Mouse (Mus musculus): ENCODE measurements around the gene Gapdh. TPM values are rescaled to one million over a fixed set of nuclear protein-coding genes. Genes with fewer than 3 reads are reported as not detected.

Gapdh gene
- 73.5 TPM for polyA plus RNA-seq (2014; fragmentation: Illumina TruSeq; extraction: RNeasy Lipid Tissue Mini Kit (QIAGEN cat#74804); ENCODE audit: low read depth, low replicate concordance)

GRCm38 (mm10) chr6:125166051-125166751 lies at the start of gene Gapdh:
Gapdh (minus strand) TSS chr6:125166467.

GRCm38 (mm10) chr6:125215148-125215954 lies 49.1 kb upstream of the Gapdh start, which contains the start of gene Vamp1:
Vamp1 (plus strand) TSS chr6:125215551.

GRCm38 (mm10) chr6:125191332-125192015 lies 25.2 kb upstream of the Gapdh start, which contains the start of the genes Ncapd2 and Mrpl51:
Ncapd2 (minus strand) TSS chr6:125191701.
Mrpl51 (plus strand) TSS chr6:125191801.

GRCm38 (mm10) chr6:125145001-125145400 lies 21.3 kb downstream of the Gapdh start, which contains the start of gene Iffo1:
Iffo1 (plus strand) TSS chr6:125145241.

GRCm38 (mm10) chr6:125131302-125132156 lies 34.7 kb downstream of the Gapdh start, which contains the start of gene Nop2:
Nop2 (plus strand) TSS chr6:125131909.

Other genes starting within 250 kb of the Gapdh start
- 183 TPM for gene Ptms, start 246.4 kb downstream of the Gapdh start, polyA plus RNA-seq (2014; fragmentation: Illumina TruSeq; extraction: RNeasy Lipid Tissue Mini Kit (QIAGEN cat#74804); ENCODE audit: low read depth, low replicate concordance)
- 11.7 TPM for gene Mlf2, start 235.1 kb downstream of the Gapdh start, polyA plus RNA-seq (2014; fragmentation: Illumina TruSeq; extraction: RNeasy Lipid Tissue Mini Kit (QIAGEN cat#74804); ENCODE audit: low read depth, low replicate concordance)
- gene Cops7a, start 200.9 kb downstream of the Gapdh start, polyA plus RNA-seq (2014; fragmentation: Illumina TruSeq; extraction: RNeasy Lipid Tissue Mini Kit (QIAGEN cat#74804); ENCODE audit: low read depth, low replicate concordance): 26.0 TPM
- not detected for gene Pianp, start 169.8 kb downstream of the Gapdh start, polyA plus RNA-seq (2014; fragmentation: Illumina TruSeq; extraction: RNeasy Lipid Tissue Mini Kit (QIAGEN cat#74804); ENCODE audit: low read depth, low replicate concordance)
- gene Zfp384, start 157.3 kb downstream of the Gapdh start, polyA plus RNA-seq (2014; fragmentation: Illumina TruSeq; extraction: RNeasy Lipid Tissue Mini Kit (QIAGEN cat#74804); ENCODE audit: low read depth, low replicate concordance): 20.3 TPM
- 25.3 TPM for gene Ing4, start 126.7 kb downstream of the Gapdh start, polyA plus RNA-seq (2014; fragmentation: Illumina TruSeq; extraction: RNeasy Lipid Tissue Mini Kit (QIAGEN cat#74804); ENCODE audit: low read depth, low replicate concordance)
- 3.6 TPM for gene Acrbp, start 116.8 kb downstream of the Gapdh start, polyA plus RNA-seq (2014; fragmentation: Illumina TruSeq; extraction: RNeasy Lipid Tissue Mini Kit (QIAGEN cat#74804); ENCODE audit: low read depth, low replicate concordance)
- gene Lpar5, start 98.5 kb downstream of the Gapdh start, polyA plus RNA-seq (2014; fragmentation: Illumina TruSeq; extraction: RNeasy Lipid Tissue Mini Kit (QIAGEN cat#74804); ENCODE audit: low read depth, low replicate concordance): 3.2 TPM
- 61.0 TPM for gene Chd4, start 70.5 kb downstream of the Gapdh start, polyA plus RNA-seq (2014; fragmentation: Illumina TruSeq; extraction: RNeasy Lipid Tissue Mini Kit (QIAGEN cat#74804); ENCODE audit: low read depth, low replicate concordance)
- 1.4 TPM for gene Nop2, start 34.6 kb downstream of the Gapdh start, polyA plus RNA-seq (2014; fragmentation: Illumina TruSeq; extraction: RNeasy Lipid Tissue Mini Kit (QIAGEN cat#74804); ENCODE audit: low read depth, low replicate concordance)
- gene Iffo1, start 21.2 kb downstream of the Gapdh start, polyA plus RNA-seq (2014; fragmentation: Illumina TruSeq; extraction: RNeasy Lipid Tissue Mini Kit (QIAGEN cat#74804); ENCODE audit: low read depth, low replicate concordance): 1.6 TPM
- gene Ncapd2, start 25.2 kb upstream of the Gapdh start, polyA plus RNA-seq (2014; fragmentation: Illumina TruSeq; extraction: RNeasy Lipid Tissue Mini Kit (QIAGEN cat#74804); ENCODE audit: low read depth, low replicate concordance): 5.5 TPM
- gene Mrpl51, start 25.3 kb upstream of the Gapdh start, polyA plus RNA-seq (2014; fragmentation: Illumina TruSeq; extraction: RNeasy Lipid Tissue Mini Kit (QIAGEN cat#74804); ENCODE audit: low read depth, low replicate concordance): 111 TPM
- gene Vamp1, start 49.1 kb upstream of the Gapdh start, polyA plus RNA-seq (2014; fragmentation: Illumina TruSeq; extraction: RNeasy Lipid Tissue Mini Kit (QIAGEN cat#74804); ENCODE audit: low read depth, low replicate concordance): 16.1 TPM
- 9.3 TPM for gene Tapbpl, start 65.4 kb upstream of the Gapdh start, polyA plus RNA-seq (2014; fragmentation: Illumina TruSeq; extraction: RNeasy Lipid Tissue Mini Kit (QIAGEN cat#74804); ENCODE audit: low read depth, low replicate concordance)
- not detected for gene Cd27, start 70.5 kb upstream of the Gapdh start, polyA plus RNA-seq (2014; fragmentation: Illumina TruSeq; extraction: RNeasy Lipid Tissue Mini Kit (QIAGEN cat#74804); ENCODE audit: low read depth, low replicate concordance)
- gene Tuba3a, start 119.6 kb upstream of the Gapdh start, polyA plus RNA-seq (2014; fragmentation: Illumina TruSeq; extraction: RNeasy Lipid Tissue Mini Kit (QIAGEN cat#74804); ENCODE audit: low read depth, low replicate concordance): not detected
- 0.95 TPM for gene Ltbr, start 147.4 kb upstream of the Gapdh start, polyA plus RNA-seq (2014; fragmentation: Illumina TruSeq; extraction: RNeasy Lipid Tissue Mini Kit (QIAGEN cat#74804); ENCODE audit: low read depth, low replicate concordance)
- gene Scnn1a, start 154.2 kb upstream of the Gapdh start, polyA plus RNA-seq (2014; fragmentation: Illumina TruSeq; extraction: RNeasy Lipid Tissue Mini Kit (QIAGEN cat#74804); ENCODE audit: low read depth, low replicate concordance): 22.6 TPM
- 5.8 TPM for gene Tnfrsf1a, start 182.9 kb upstream of the Gapdh start, polyA plus RNA-seq (2014; fragmentation: Illumina TruSeq; extraction: RNeasy Lipid Tissue Mini Kit (QIAGEN cat#74804); ENCODE audit: low read depth, low replicate concordance)
- gene Plekhg6, start 214.3 kb upstream of the Gapdh start, polyA plus RNA-seq (2014; fragmentation: Illumina TruSeq; extraction: RNeasy Lipid Tissue Mini Kit (QIAGEN cat#74804); ENCODE audit: low read depth, low replicate concordance): 0.66 TPM